21 mouse cellular contexts compared by ENCODE assay signal in the genomic region with DNA sequence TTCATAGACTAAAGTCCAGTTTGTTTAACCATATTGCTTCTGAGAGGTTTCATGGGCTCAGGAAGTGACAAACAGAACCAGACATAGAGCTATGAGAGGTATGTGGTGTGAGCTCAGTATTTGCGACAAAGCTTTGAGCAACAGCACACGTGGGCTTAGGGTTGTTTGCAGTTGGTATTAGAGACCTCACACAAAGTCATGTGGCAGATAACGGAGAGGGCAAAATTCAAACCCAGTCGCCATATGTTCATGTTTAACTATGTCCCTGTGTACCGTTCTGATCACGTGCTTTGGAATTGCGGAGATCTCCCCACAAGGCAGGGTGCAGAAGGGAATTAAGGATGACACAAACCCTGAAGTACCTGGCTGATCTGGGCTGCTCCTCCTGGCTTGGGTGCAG. TPM values are rescaled to one million over a fixed set of nuclear protein-coding genes. Genes with fewer than 3 reads are reported as not detected.
"Had no signal": no experiment of that assay in that cellular context is flagged by ENCODE, and none has a peak within 500 bp of the region (broad histone marks: within the 10 kb centered on the region; RNA-seq: fewer than 3 reads in every experiment).

No protein-coding gene starts in this region.

- H3K4me3 ChIP-seq: hindbrain, embryonic 15.5 days; kidney, embryonic 15.5 days; left cerebral cortex, adult 2 months; limb, embryonic 10.5 days; midbrain, embryonic 13.5 days; myocyte; neural tube, embryonic 12.5 days had no signal

- H3K27me3 ChIP-seq: hindbrain, embryonic 15.5 days; kidney, embryonic 15.5 days; midbrain, embryonic 13.5 days; neural tube, embryonic 12.5 days had no signal

- H3K4me1 ChIP-seq: hindbrain, embryonic 15.5 days; limb, embryonic 10.5 days; midbrain, embryonic 13.5 days; neural tube, embryonic 12.5 days had no signal

- H3K4me2 ChIP-seq: hindbrain, embryonic 15.5 days; kidney, embryonic 15.5 days; midbrain, embryonic 13.5 days; neural tube, embryonic 12.5 days had no signal

- H3K9me3 ChIP-seq: hindbrain, embryonic 15.5 days; kidney, embryonic 15.5 days; limb, embryonic 10.5 days; midbrain, embryonic 13.5 days; neural tube, embryonic 12.5 days had no signal

- H3K9ac ChIP-seq: hindbrain, embryonic 15.5 days; kidney, embryonic 15.5 days; midbrain, embryonic 13.5 days; neural tube, embryonic 12.5 days had no signal

- DNase-seq: kidney, adult 2 months; kidney, postnatal 14 days; lung, adult 2 months; lung, postnatal 36 days; thymus, adult 18-20 months; thymus, postnatal 25 days had no signal

- H3K36me3 ChIP-seq: hindbrain, embryonic 15.5 days; kidney, embryonic 15.5 days; limb, embryonic 10.5 days; midbrain, embryonic 13.5 days; neural tube, embryonic 12.5 days had no signal

- ATAC-seq: lung, postnatal 0 days; midbrain, embryonic 13.5 days had no signal

- H3K27ac ChIP-seq: hindbrain, embryonic 15.5 days; kidney, embryonic 15.5 days; left cerebral cortex, adult 2 months; limb, embryonic 10.5 days; midbrain, embryonic 13.5 days; neural tube, embryonic 12.5 days had no signal

RNA-seq across cellular contexts. Expression of a gene that starts 2.2 kb away (rescaled TPM):
- total RNA-seq: layer of hippocampus, postnatal 25 days; left cerebral cortex, postnatal 14 days; midbrain, postnatal 0 days had no signal

RNA-seq across cellular contexts. Expression of a gene that starts 27.6 kb away (rescaled TPM):
- total RNA-seq: layer of hippocampus, postnatal 25 days; left cerebral cortex, adult 2 months; megakaryocyte progenitor cell, adult 5-6 weeks; neutrophil, adult 5-6 weeks had no signal
- polyA plus RNA-seq: limb, embryonic 10.5 days; myocyte had no signal

RNA-seq across cellular contexts. Expression of a gene that starts 30.4 kb away (rescaled TPM):
- total RNA-seq: layer of hippocampus, postnatal 25 days; left cerebral cortex, adult 2 months; left cerebral cortex, postnatal 14 days; megakaryocyte progenitor cell, adult 5-6 weeks; midbrain, postnatal 0 days; neutrophil, adult 5-6 weeks had no signal
- polyA plus RNA-seq: hindbrain, embryonic 15.5 days; limb, embryonic 10.5 days; limb, embryonic 14.5 days; lung, adult 2 months; lung, postnatal 0 days; midbrain, embryonic 13.5 days; midbrain, postnatal 0 days; myocyte; neural tube, embryonic 12.5 days; urinary bladder, adult 2 months had no signal
